Mouse (Mus musculus) erythroblast, embryonic 14.5 days (primary cell): ENCODE measurements around the gene Ahnak.

ENCODE experiments used
- GATA1 ChIP-seq: IDR thresholded peaks from 2 replicates; pipeline ENCODE4 v1.6.1; 2012; ENCODE audit warnings: low read length, inconsistent platforms, mixed read lengths
- TAL1 ChIP-seq: IDR thresholded peaks from 3 replicates; pipeline ENCODE4 v1.6.1; 2012; ENCODE audit warnings: low read length, inconsistent platforms, mixed read lengths

- TF ChIP-seq TAL1 (no peak), GATA1 (no peak)
Measured at GRCm38 (mm10) chr19:9083010-9083355, 93.9 kb downstream of the Ahnak start.
